Mouse (Mus musculus) bone marrow, adult 2 months (tissue): Measurements from ENCODE around the gene Olfr1367.

Experiments
- CTCF ChIP-seq: fragments of 200-500 bp; IDR thresholded peaks from 2 replicates; pipeline ENCODE4 v1.5.1; 2011; ENCODE audit warnings: low read length, control low read depth; ENCODE audit not compliant: control insufficient read depth, insufficient read depth
- POLR2A ChIP-seq: fragments of 200-500 bp; IDR thresholded peaks from 2 replicates; pipeline ENCODE4 v1.6.1; 2011; ENCODE audit warnings: low read depth, mild to moderate bottlenecking, control low read depth, low read length, borderline replicate concordance; ENCODE audit not compliant: control insufficient read depth

- TF ChIP-seq CTCF (no peak), POLR2A (no peak)
Observed at GRCm38 (mm10) chr13:21321890-21322494, 24.7 kb upstream of the Olfr1367 start.
